Mouse (Mus musculus): ENCODE measurements around the gene Sept9. TPM values are rescaled to one million over a fixed set of nuclear protein-coding genes. Genes with fewer than 3 reads are reported as not detected.

Sept9 gene
- total and polyA plus RNA-seq, 3 experiments = 115 to 469 (median 292) TPM

GRCm38 (mm10) chr11:117318731-117319542 is 119.5 kb downstream of the Sept9 start:
- H3K27me3 ChIP-seq (ENCODE audit: insufficient read depth, low read length) = peaks cover 2% of the 10 kb centered on the region; the same call in 1 of the 2 replicates
- DNase-seq (ENCODE audit: low spot score) (no peak), ATAC-seq (ENCODE audit: extremely low read depth, insufficient number of reproducible peaks, low FRiP score, poor library complexity, severe bottlenecking) (no peak)
- no peaks in the 10 kb centered on the region for H3K9me3 ChIP-seq (replicated peaks)
- TF ChIP-seq GATA2 (IDR thresholded peaks at IDR 0.05; ENCODE audit: borderline replicate concordance, low read depth, low read length) (no peak), POLR2AphosphoS5 (IDR thresholded peaks at IDR 0.05; ENCODE audit: insufficient replicate concordance, low read depth, low read length) (no peak), CTCF (IDR thresholded peaks at IDR 0.05; ENCODE audit: low read depth, low read length) (no peak), GATA1 (IDR thresholded peaks at IDR 0.05; ENCODE audit: borderline replicate concordance, low read length) (no peak), TAL1 (conservative IDR thresholded peaks at IDR 0.05; ENCODE audit: low read depth, low read length) (no peak)
- H3K4me1 ChIP-seq (ENCODE audit: insufficient read depth, low read depth, low read length) = peaks cover 86% of the 10 kb centered on the region
- peak overlapping the region; percentile 67; the same call in 1 of the 2 replicates for H3K4me3 ChIP-seq (ENCODE audit: low read depth, low read length)
- peaks cover 56% of the 10 kb centered on the region for H3K36me3 ChIP-seq (replicated peaks)

GRCm38 (mm10) chr11:117319543-117320335 is 120.3 kb downstream of the Sept9 start:
- TF ChIP-seq TAL1 (conservative IDR thresholded peaks at IDR 0.05; ENCODE audit: low read depth, low read length) = no peak
- TF ChIP-seq GATA2 (IDR thresholded peaks at IDR 0.05; ENCODE audit: borderline replicate concordance, low read depth, low read length) = no peak
- no peak for TF ChIP-seq CTCF (IDR thresholded peaks at IDR 0.05; ENCODE audit: low read depth, low read length)
- TF ChIP-seq POLR2AphosphoS5 (IDR thresholded peaks at IDR 0.05; ENCODE audit: insufficient replicate concordance, low read depth, low read length) = no peak
- TF ChIP-seq GATA1 (IDR thresholded peaks at IDR 0.05; ENCODE audit: borderline replicate concordance, low read length) = no peak
- Histone ChIP-seq H3K4me1 (ENCODE audit: insufficient read depth, low read depth, low read length) (peaks cover 86% of the 10 kb centered on the region), H3K4me3 (ENCODE audit: low read depth, low read length) (peak overlapping the region; percentile 67; the same call in 1 of the 2 replicates), H3K36me3 (replicated peaks) (peaks cover 48% of the 10 kb centered on the region), H3K9me3 (replicated peaks) (no peaks in the 10 kb centered on the region), H3K27me3 (ENCODE audit: insufficient read depth, low read length) (no peaks in the 10 kb centered on the region)
- DNase-seq (ENCODE audit: low spot score) = peak; percentile 79
- ATAC-seq (ENCODE audit: extremely low read depth, insufficient number of reproducible peaks, low FRiP score, poor library complexity, severe bottlenecking) = peak; percentile 66

GRCm38 (mm10) chr11:117320482-117320881 is 121.0 kb downstream of the Sept9 start:
- Histone ChIP-seq H3K27me3 (ENCODE audit: insufficient read depth, low read length) (no peaks in the 10 kb centered on the region), H3K9me3 (replicated peaks) (no peaks in the 10 kb centered on the region), H3K4me1 (ENCODE audit: insufficient read depth, low read depth, low read length) (peaks cover 90% of the 10 kb centered on the region), H3K36me3 (replicated peaks) (peaks cover 40% of the 10 kb centered on the region), H3K4me3 (ENCODE audit: low read depth, low read length) (peak overlapping the region; percentile 67; the same call in 1 of the 2 replicates)
- peak; percentile 58 for ATAC-seq (ENCODE audit: extremely low read depth, insufficient number of reproducible peaks, low FRiP score, poor library complexity, severe bottlenecking)
- no peak for TF ChIP-seq GATA2 (IDR thresholded peaks at IDR 0.05; ENCODE audit: borderline replicate concordance, low read depth, low read length)
- no peak for TF ChIP-seq CTCF (IDR thresholded peaks at IDR 0.05; ENCODE audit: low read depth, low read length)
- no peak for TF ChIP-seq TAL1 (conservative IDR thresholded peaks at IDR 0.05; ENCODE audit: low read depth, low read length)
- TF ChIP-seq GATA1 (IDR thresholded peaks at IDR 0.05; ENCODE audit: borderline replicate concordance, low read length) = no peak
- TF ChIP-seq POLR2AphosphoS5 (IDR thresholded peaks at IDR 0.05; ENCODE audit: insufficient replicate concordance, low read depth, low read length) = no peak
- DNase-seq (ENCODE audit: low spot score) = no peak

- no peaks in the 10 kb centered on the region for H3K9me3 ChIP-seq (replicated peaks)
- TF ChIP-seq TAL1 (conservative IDR thresholded peaks at IDR 0.05; ENCODE audit: low read depth, low read length) (no peak), POLR2AphosphoS5 (IDR thresholded peaks at IDR 0.05; ENCODE audit: insufficient replicate concordance, low read depth, low read length) (no peak), CTCF (IDR thresholded peaks at IDR 0.05; ENCODE audit: low read depth, low read length) (no peak), GATA1 (IDR thresholded peaks at IDR 0.05; ENCODE audit: borderline replicate concordance, low read length) (no peak), GATA2 (IDR thresholded peaks at IDR 0.05; ENCODE audit: borderline replicate concordance, low read depth, low read length) (no peak)
- H3K36me3 ChIP-seq (replicated peaks) = peaks cover 36% of the 10 kb centered on the region
- H3K4me3 ChIP-seq (ENCODE audit: low read depth, low read length) = peak overlapping the region; percentile 40; the same call in 1 of the 2 replicates
- ATAC-seq (ENCODE audit: extremely low read depth, insufficient number of reproducible peaks, low FRiP score, poor library complexity, severe bottlenecking) = no peak
- no peak for DNase-seq (ENCODE audit: low spot score)
- H3K27me3 ChIP-seq (ENCODE audit: insufficient read depth, low read length) = no peaks in the 10 kb centered on the region
- H3K4me1 ChIP-seq (ENCODE audit: insufficient read depth, low read depth, low read length) = peaks cover 99% of the 10 kb centered on the region
Measured at GRCm38 (mm10) chr11:117321311-117321971, 122.0 kb downstream of the Sept9 start.

- no peak for DNase-seq (ENCODE audit: low spot score)
- ATAC-seq (ENCODE audit: extremely low read depth, insufficient number of reproducible peaks, low FRiP score, poor library complexity, severe bottlenecking) = no peak
- Histone ChIP-seq H3K4me1 (ENCODE audit: insufficient read depth, low read depth, low read length) (peaks cover 99% of the 10 kb centered on the region), H3K9me3 (replicated peaks) (no peaks in the 10 kb centered on the region), H3K4me3 (ENCODE audit: low read depth, low read length) (no peak overlapping the region; the same call in 1 of the 2 replicates), H3K27me3 (ENCODE audit: insufficient read depth, low read length) (no peaks in the 10 kb centered on the region), H3K36me3 (replicated peaks) (peaks cover 32% of the 10 kb centered on the region)
- no peak for TF ChIP-seq GATA2 (IDR thresholded peaks at IDR 0.05; ENCODE audit: borderline replicate concordance, low read depth, low read length)
- TF ChIP-seq POLR2AphosphoS5 (IDR thresholded peaks at IDR 0.05; ENCODE audit: insufficient replicate concordance, low read depth, low read length) = no peak
- no peak for TF ChIP-seq TAL1 (conservative IDR thresholded peaks at IDR 0.05; ENCODE audit: low read depth, low read length)
- TF ChIP-seq GATA1 (IDR thresholded peaks at IDR 0.05; ENCODE audit: borderline replicate concordance, low read length) = no peak
- TF ChIP-seq CTCF (IDR thresholded peaks at IDR 0.05; ENCODE audit: low read depth, low read length) = no peak
Measured at GRCm38 (mm10) chr11:117322311-117322710, 122.8 kb downstream of the Sept9 start.

All from G1E (cell line).